Mouse (Mus musculus) myocyte (in vitro differentiated cells): Measurements from ENCODE around the gene Capn5. TPM values are rescaled to one million over a fixed set of nuclear protein-coding genes. Genes with fewer than 3 reads are reported as not detected.

ENCODE experiments used
- H3K27me3 ChIP-seq: one replicate; pipeline ENCODE4 v1.6.1; 2011; ENCODE audit not compliant: control insufficient read depth, insufficient read depth, insufficient read length
- H3K36me3 ChIP-seq: one replicate; pipeline ENCODE4 v1.6.1; 2011; ENCODE audit not compliant: control insufficient read depth, insufficient read depth
- H3K4me2 ChIP-seq: one replicate; pipeline ENCODE4 v1.6.1; 2011; ENCODE audit warnings: low read depth, control low read depth
- H3K4me3 ChIP-seq: one replicate; pipeline ENCODE4 v1.5.1; 2011; ENCODE audit warnings: mild to moderate bottlenecking, control low read depth, moderate library complexity
- H3K79me2 ChIP-seq: one replicate; pipeline ENCODE4 v1.6.1; 2011; ENCODE audit not compliant: control insufficient read depth, insufficient read depth
- H3ac ChIP-seq: one replicate; pipeline ENCODE4 v1.6.1; 2011; ENCODE audit not compliant: control insufficient read depth, insufficient read length
- CEBPB ChIP-seq: IDR thresholded peaks from 2 replicates; pipeline ENCODE4 v1.6.1; 2011; ENCODE audit warnings: mild to moderate bottlenecking, moderate library complexity; ENCODE audit not compliant: poor library complexity, insufficient read depth, severe bottlenecking
- E2F4 ChIP-seq: IDR thresholded peaks from one replicate; pipeline ENCODE4 v1.6.1; 2011; ENCODE audit warnings: mild to moderate bottlenecking, control low read depth, moderate library complexity; ENCODE audit not compliant: insufficient read depth
- MAX ChIP-seq: IDR thresholded peaks from one replicate; pipeline ENCODE4 v1.6.1; 2011; ENCODE audit warnings: low read depth, mild to moderate bottlenecking, control low read depth
- MYOD1 ChIP-seq, 3 experiments: IDR thresholded peaks; one replicate each; pipeline ENCODE4 v1.6.1; 2011; ENCODE audit warnings: control low read depth in 2 of 3, low read depth in 2 of 3, mild to moderate bottlenecking in 2 of 3, moderate library complexity in 1 of 3; ENCODE audit not compliant: insufficient read length in 2 of 3, control insufficient read depth in 1 of 3
- MYOG ChIP-seq, 3 experiments: IDR thresholded peaks; one replicate each; pipeline ENCODE4 v1.6.1; 2011; ENCODE audit warnings: control low read depth in 2 of 3, low read depth in 2 of 3, mild to moderate bottlenecking in 2 of 3; ENCODE audit not compliant: insufficient read length in 2 of 3, control insufficient read depth in 1 of 3, insufficient read depth in 1 of 3
- POLR2A ChIP-seq: IDR thresholded peaks from one replicate; pipeline ENCODE4 v1.6.1; 2011; ENCODE audit warnings: low read depth, mild to moderate bottlenecking, control low read depth, moderate library complexity; ENCODE audit not compliant: insufficient read length
- POLR2AphosphoS2 ChIP-seq: IDR thresholded peaks from one replicate; pipeline ENCODE4 v1.6.1; 2011; ENCODE audit warnings: low read depth, control low read depth; ENCODE audit not compliant: insufficient read length
- REST ChIP-seq: IDR thresholded peaks from one replicate; pipeline ENCODE4 v1.6.1; 2011; ENCODE audit warnings: mild to moderate bottlenecking, control low read depth, moderate library complexity; ENCODE audit not compliant: insufficient read depth, insufficient read length
- SRF ChIP-seq: IDR thresholded peaks from one replicate; pipeline ENCODE4 v1.6.1; 2011; ENCODE audit warnings: low read depth; ENCODE audit not compliant: control insufficient read depth, insufficient read length
- TCF12 ChIP-seq: IDR thresholded peaks from one replicate; pipeline ENCODE4 v1.6.1; 2011; ENCODE audit warnings: mild to moderate bottlenecking, control low read depth; ENCODE audit not compliant: poor library complexity, insufficient read depth, severe bottlenecking
- TCF3 ChIP-seq: IDR thresholded peaks from one replicate; pipeline ENCODE4 v1.6.1; 2011; ENCODE audit warnings: low read depth, control low read depth; ENCODE audit not compliant: insufficient read length
- USF1 ChIP-seq: IDR thresholded peaks from one replicate; pipeline ENCODE4 v1.6.1; 2011; ENCODE audit warnings: low read depth, mild to moderate bottlenecking, control low read depth, moderate library complexity
- polyA plus RNA-seq: library from polyadenylated mRNA; unstranded; fragments of >200 nt; fragmentation: generic; extraction: Trizol; gene quantifications from one replicate; pipeline ENCODE4 v1.2.1, GENCODE M21; 2012; ENCODE audit warnings: missing spikeins

The Capn5 gene
- polyA plus RNA-seq, 1 experiment = 6.2 TPM

- H3K4me3 ChIP-seq = no peak overlapping the region
- no peak overlapping the region for H3ac ChIP-seq
- no peak overlapping the region for H3K4me2 ChIP-seq
- no peaks in the 10 kb centered on the region for H3K27me3 ChIP-seq
- no peaks in the 10 kb centered on the region for H3K36me3 ChIP-seq
- TF ChIP-seq TCF3 = no peak
- no peak for TF ChIP-seq REST
- TF ChIP-seq E2F4 = no peak
- H3K79me2 ChIP-seq = no peaks in the 10 kb centered on the region
Observed at GRCm38 (mm10) chr7:98153892-98154291, 24.2 kb downstream of the Capn5 start.

- H3K4me2 ChIP-seq = no peak overlapping the region
- H3K36me3 ChIP-seq = no peaks in the 10 kb centered on the region
- TF ChIP-seq E2F4 (no peak), REST (no peak)
- H3K79me2 ChIP-seq = no peaks in the 10 kb centered on the region
- H3ac ChIP-seq = no peak overlapping the region
- H3K4me3 ChIP-seq = no peak overlapping the region
- no peaks in the 10 kb centered on the region for H3K27me3 ChIP-seq
Observed at GRCm38 (mm10) chr7:98153345-98153744, 24.7 kb downstream of the Capn5 start.

DNA sequence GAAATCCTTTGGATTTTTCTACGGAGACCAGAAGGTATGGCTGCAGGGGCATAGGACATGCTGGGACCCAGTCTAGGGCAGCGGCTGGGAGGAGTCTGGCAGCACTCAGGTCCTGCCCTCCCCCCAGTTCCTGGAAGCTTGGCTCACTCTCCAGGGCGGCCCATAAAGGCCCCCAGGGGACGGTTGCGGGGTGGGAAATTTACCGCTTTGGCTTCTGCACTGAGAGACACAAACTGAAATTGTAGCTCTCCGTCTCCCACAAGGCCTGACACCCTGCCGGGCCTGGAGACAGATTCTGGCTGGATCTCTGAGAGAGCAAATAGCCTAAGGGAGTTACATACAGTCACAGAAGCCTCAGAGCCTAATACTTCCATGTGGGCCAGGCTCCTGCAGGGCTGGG is 25.7 kb downstream of the Capn5 start:
- Histone ChIP-seq H3K4me2 (no peak overlapping the region), H3K27me3 (no peaks in the 10 kb centered on the region), H3ac (no peak overlapping the region), H3K36me3 (no peaks in the 10 kb centered on the region), H3K4me3 (no peak overlapping the region), H3K79me2 (no peaks in the 10 kb centered on the region)
- no peak for TF ChIP-seq TCF12
- TF ChIP-seq MAX = no peak
- no peak for TF ChIP-seq REST
- no peak for TF ChIP-seq USF1
- no peak for TF ChIP-seq MYOD1 (IDR thresholded peaks at IDR 0.05; ENCODE audit: control insufficient read depth in 1 of 3, insufficient read length in 2 of 3, low read depth in 2 of 3)
- TF ChIP-seq MYOG (IDR thresholded peaks at IDR 0.05; ENCODE audit: control insufficient read depth in 1 of 3, insufficient read depth in 1 of 3, insufficient read length in 2 of 3, low read depth in 2 of 3) = no peak
- TF ChIP-seq E2F4 = no peak
- TF ChIP-seq POLR2AphosphoS2 = no peak
- TF ChIP-seq SRF = no peak
- no peak for TF ChIP-seq CEBPB
- no peak for TF ChIP-seq POLR2A
- no peak for TF ChIP-seq TCF3

DNA sequence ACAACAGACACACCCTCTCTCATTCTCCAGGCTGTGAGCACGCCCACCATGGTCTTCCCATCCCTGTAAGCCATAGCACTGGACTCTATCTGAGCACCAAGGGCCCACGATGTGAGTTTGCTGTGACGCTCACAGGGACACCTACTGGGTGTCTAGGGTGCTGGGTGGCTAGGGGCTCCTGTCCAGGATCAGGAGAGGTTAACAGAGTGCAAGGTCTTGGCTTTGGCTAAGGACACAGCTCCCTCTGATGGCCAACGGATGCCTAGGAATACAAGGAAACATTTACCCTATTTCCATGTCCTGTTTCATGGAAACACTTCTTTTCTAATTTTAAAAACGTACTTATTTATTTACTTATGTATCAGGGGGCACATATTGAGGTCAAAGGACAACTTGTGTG is 27.5 kb downstream of the Capn5 start:
- no peaks in the 10 kb centered on the region for H3K36me3 ChIP-seq
- H3K79me2 ChIP-seq = no peaks in the 10 kb centered on the region
- no peak for TF ChIP-seq REST
- TF ChIP-seq POLR2AphosphoS2 = no peak
- no peak for TF ChIP-seq TCF3
- TF ChIP-seq MYOD1 (IDR thresholded peaks at IDR 0.05; ENCODE audit: control insufficient read depth in 1 of 3, insufficient read length in 2 of 3, low read depth in 2 of 3) = no peak
- TF ChIP-seq SRF = no peak
- no peak for TF ChIP-seq CEBPB
- TF ChIP-seq TCF12 = no peak
- TF ChIP-seq E2F4 = no peak
- H3ac ChIP-seq = no peak overlapping the region
- H3K27me3 ChIP-seq = no peaks in the 10 kb centered on the region
- no peak overlapping the region for H3K4me2 ChIP-seq
- no peak overlapping the region for H3K4me3 ChIP-seq

GRCm38 (mm10) chr7:98149802-98150201 is 28.3 kb downstream of the Capn5 start:
- Histone ChIP-seq H3K4me2 (no peak overlapping the region), H3K27me3 (peaks cover 4% of the 10 kb centered on the region), H3K36me3 (no peaks in the 10 kb centered on the region), H3K79me2 (no peaks in the 10 kb centered on the region), H3ac (no peak overlapping the region), H3K4me3 (no peak overlapping the region)
- TF ChIP-seq CEBPB (no peak), MAX (no peak), SRF (no peak), MYOD1 (IDR thresholded peaks at IDR 0.05; ENCODE audit: control insufficient read depth in 1 of 3, insufficient read length in 2 of 3, low read depth in 2 of 3) (no peak), TCF3 (no peak), TCF12 (no peak), USF1 (no peak), POLR2AphosphoS2 (no peak), MYOG (IDR thresholded peaks at IDR 0.05; ENCODE audit: control insufficient read depth in 1 of 3, insufficient read depth in 1 of 3, insufficient read length in 2 of 3, low read depth in 2 of 3) (no peak), REST (no peak), POLR2A (no peak), E2F4 (no peak)
